Mouse (Mus musculus) cerebellum, postnatal 36 days (tissue): ENCODE measurements around the gene Olfr170.
"Not testable (repeated sequence)": the region's sequence is repeated elsewhere in the genome, so short reads cannot be mapped to it uniquely, and the experiment has no call there.

Experiments
- DNase-seq, 2 experiments: peaks; one replicate each; pipeline ENCODE4 v3.0.0; 2021 to 2022; ENCODE audit warnings: mixed read lengths in 2 of 2

Gene Olfr170

DNA sequence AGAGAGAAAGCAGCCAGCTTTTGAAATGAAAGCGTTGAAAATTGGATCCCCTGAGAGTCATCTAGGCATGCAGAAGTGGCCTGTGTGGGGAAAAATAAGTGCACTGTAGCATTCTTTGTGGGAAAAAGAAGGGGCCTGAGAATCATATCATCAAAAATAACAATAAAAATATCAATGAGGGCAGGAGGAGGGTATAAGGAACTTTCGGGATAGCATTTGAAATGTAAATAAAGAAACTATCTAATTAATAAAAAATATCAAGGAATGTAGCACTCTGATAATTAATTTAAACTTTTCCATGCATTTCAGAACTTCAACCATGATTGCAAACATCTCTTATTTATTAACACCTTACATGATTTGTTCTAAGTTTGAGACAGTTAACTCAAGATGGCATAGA, at the start of gene Olfr170:
Gene Olfr170, minus strand, starts transcription at position 101 of the 400 bp plus-strand sequence.
- DNase-seq, result not testable (repeated sequence)

GRCm38 (mm10) chr16:19629816-19630215, 18.1 kb upstream of the Olfr170 start, which contains the start of gene Olfr171:
TSS of gene Olfr171 (minus strand) at chr16:19629916.
- no peak for DNase-seq

DNA sequence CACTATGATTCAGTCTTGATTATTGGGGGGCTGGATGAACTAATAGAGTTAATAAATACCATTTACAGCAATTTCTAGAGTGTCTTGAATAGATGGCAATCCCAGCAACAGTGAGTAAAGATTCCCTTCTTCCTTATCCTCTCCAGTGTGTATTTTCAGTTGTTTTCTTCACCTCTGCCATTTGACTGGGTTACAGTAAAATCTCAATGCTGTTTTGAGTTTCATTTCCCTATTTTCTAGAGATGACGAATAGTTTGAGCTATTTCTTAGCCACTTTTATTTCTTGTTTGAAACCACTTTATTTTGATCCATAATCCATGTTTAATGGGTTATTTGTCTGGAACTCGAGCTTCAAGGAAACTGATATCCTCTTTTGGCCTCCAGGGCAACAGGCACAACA, 8.5 kb downstream of the Olfr170 start:
- no peak for DNase-seq

- DNase-seq, result not testable (repeated sequence)
Measured at GRCm38 (mm10) chr16:19571709-19572108, 40.0 kb downstream of the Olfr170 start, which contains the start of gene Olfr169. TSS of gene Olfr169 (minus strand) at chr16:19571809.
